Mouse (Mus musculus): ENCODE results near the gene Man1b1.

GRCm38 (mm10) chr2:25293706-25294105 is 38.4 kb upstream of the Man1b1 start:
- TF ChIP-seq EP300 (IDR thresholded peaks at IDR 0.05; ENCODE audit: insufficient read depth, low read depth, low read length) (no peak), POLR2A (IDR thresholded peaks at IDR 0.05; ENCODE audit: insufficient read depth, low read depth, low read length) (no peak)
